In genomic region chr6:55465311-55465710, GRCm38 (mm10) we compare ENCODE assay signal across 15 mouse cellular contexts. TPM values are rescaled to one million over a fixed set of nuclear protein-coding genes. Genes with fewer than 3 reads are reported as not detected.
A peak's percentile ranks its signal among the peaks of the same experiment; 100 is the strongest.
DNase-seq lines count a peak whose midpoint lies in the region; ATAC-seq lines count a peak whose summit lies in the region.
"Had no signal": no experiment of that assay in that cellular context is flagged by ENCODE, and none has a peak within 500 bp of the region (broad histone marks: within the 10 kb centered on the region; RNA-seq: fewer than 3 reads in every experiment).

No protein-coding gene starts in this region.

- DNase-seq in forebrain, embryonic 14.5 days (ENCODE audit: low spot score), result peak; percentile 41
- peak; percentile 15 for DNase-seq in lung, postnatal 14 days
- DNase-seq in lung, postnatal 4 days, result no peak
- peak; percentile 48 for DNase-seq in brain, adult 2 months (ENCODE audit: low read depth, low spot score)
- peak; percentile 77 to 84 for DNase-seq in heart, postnatal 14 days
- no peak for DNase-seq in kidney, adult 11 months
- DNase-seq in left cerebral cortex, adult 11 months (ENCODE audit: low spot score), result no peak
- DNase-seq: kidney, adult 18-20 months had no signal

- H3K27ac ChIP-seq in forebrain, embryonic 14.5 days (ENCODE audit: low read depth, low read length), result no peak overlapping the region
- no peak overlapping the region; the same call in 1 of the 2 replicates for H3K27ac ChIP-seq in forebrain, embryonic 13.5 days
- H3K27ac ChIP-seq: heart, embryonic 13.5 days; limb, embryonic 15.5 days had no signal

- 68% methylated on average over 4 of the region's 4 CpGs for WGBS in forebrain, embryonic 14.5 days
- 72% methylated on average over 4 of the region's 4 CpGs for WGBS in forebrain, embryonic 13.5 days

- H3K4me1 ChIP-seq in forebrain, embryonic 14.5 days (ENCODE audit: control insufficient read depth, insufficient read depth, low read length), result peaks cover 7% of the 10 kb centered on the region
- H3K4me1 ChIP-seq in forebrain, embryonic 13.5 days, result peaks cover 20% of the 10 kb centered on the region
- H3K4me1 ChIP-seq: heart, embryonic 13.5 days; limb, embryonic 15.5 days had no signal

- no peak overlapping the region for H3K4me2 ChIP-seq in forebrain, embryonic 14.5 days (ENCODE audit: low read length)
- H3K4me2 ChIP-seq in forebrain, embryonic 13.5 days, result no peak overlapping the region
- H3K4me2 ChIP-seq: heart, embryonic 13.5 days; limb, embryonic 15.5 days had no signal

- H3K27me3 ChIP-seq in forebrain, embryonic 14.5 days (replicated peaks; ENCODE audit: control insufficient read depth, insufficient read depth, low read length), result no peaks in the 10 kb centered on the region
- H3K27me3 ChIP-seq in forebrain, embryonic 13.5 days, result no peaks in the 10 kb centered on the region
- H3K27me3 ChIP-seq: limb, embryonic 15.5 days had no signal

- H3K9me3 ChIP-seq in forebrain, embryonic 14.5 days (replicated peaks; ENCODE audit: control insufficient read depth, low read length), result no peaks in the 10 kb centered on the region
- H3K9me3 ChIP-seq in forebrain, embryonic 13.5 days (replicated peaks), result no peaks in the 10 kb centered on the region
- H3K9me3 ChIP-seq: heart, embryonic 13.5 days; limb, embryonic 15.5 days had no signal

- ATAC-seq in forebrain, embryonic 14.5 days, result no peak
- no peak for ATAC-seq in forebrain, embryonic 13.5 days
- ATAC-seq: CD4-positive, CD25-positive, alpha-beta regulatory T cell, adult 4 months; lung, postnatal 0 days had no signal

- no peak overlapping the region for H3K9ac ChIP-seq in forebrain, embryonic 14.5 days (ENCODE audit: low read length)
- no peak overlapping the region for H3K9ac ChIP-seq in forebrain, embryonic 13.5 days
- H3K9ac ChIP-seq: heart, embryonic 13.5 days; limb, embryonic 15.5 days had no signal

- H3K36me3 ChIP-seq in forebrain, embryonic 14.5 days (ENCODE audit: control insufficient read depth, insufficient read depth, low read length), result peaks cover 22% of the 10 kb centered on the region
- peaks cover 36% of the 10 kb centered on the region for H3K36me3 ChIP-seq in forebrain, embryonic 13.5 days (ENCODE audit: poor library complexity, severe bottlenecking)
- H3K36me3 ChIP-seq: heart, embryonic 13.5 days; limb, embryonic 15.5 days had no signal

- no peak overlapping the region for H3K4me3 ChIP-seq in forebrain, embryonic 14.5 days (ENCODE audit: low read depth, low read length)
- H3K4me3 ChIP-seq in forebrain, embryonic 13.5 days, result no peak overlapping the region
- H3K4me3 ChIP-seq: erythroblast, embryonic 14.5 days; heart, embryonic 13.5 days; limb, embryonic 15.5 days had no signal

- intact Hi-C loops in heart, postnatal 14 days (cut with DNase I), result no loop called here

RNA-seq across cellular contexts. Expression of gene Adcyap1r1, which starts 13.5 kb away (rescaled TPM):
- 25.8 and 30.7 TPM in 2 replicates for polyA plus RNA-seq in forebrain, embryonic 14.5 days (2014; fragmentation: Nextera tagmentation; extraction: Ambion mirVana)
- 18.6 and 21.6 TPM in 2 replicates for polyA plus RNA-seq in forebrain, embryonic 13.5 days (2015; fragmentation: Nextera tagmentation; extraction: Ambion mirVana)
- 1 to 10 TPM; 5.5 to 6.2 TPM for total RNA-seq in heart, postnatal 14 days (2021)
- total RNA-seq: common myeloid progenitor, adult 5-6 weeks had no signal
- polyA plus RNA-seq: CD4-positive, CD25-positive, alpha-beta regulatory T cell, adult 4 months; erythroblast, embryonic 14.5 days had no signal

Comparison
In these comparisons a context has a peak if more than half of its experiments do, and no peak if none do; other contexts are left out.
1. DNase-seq: peak in forebrain, embryonic 14.5 days (single experiment), lung, postnatal 14 days (single experiment), brain, adult 2 months (single experiment) and heart, postnatal 14 days (2 of 2); none in lung, postnatal 4 days (0 of 2), kidney, adult 11 months (single experiment) and left cerebral cortex, adult 11 months (single experiment).